Mouse (Mus musculus) limb, embryonic 10.5 days (tissue): ENCODE data around the gene Gm11111. TPM values are rescaled to one million over a fixed set of nuclear protein-coding genes. Genes with fewer than 3 reads are reported as not detected.

Experiments used
- polyA plus RNA-seq: library from polyadenylated mRNA; unstranded; fragments of >200 nt; fragmentation: Nextera tagmentation; extraction: Ambion mirVana; gene quantifications from 2 replicates; pipeline ENCODE4 v1.2.1, GENCODE M21; 2016

Gene Gm11111
- polyA plus RNA-seq, 1 experiment from 2014 or later: not detected

Other genes starting within 250 kb of the Gm11111 start
- 0.16 TPM in 1 of 2 replicates, not detected in the other for gene Cfap299, start 223.4 kb upstream of the Gm11111 start, polyA plus RNA-seq